Mouse (Mus musculus) liver, postnatal 0 days (tissue): ENCODE results near the gene H3f3b. TPM values are rescaled to one million over a fixed set of nuclear protein-coding genes. Genes with fewer than 3 reads are reported as not detected.

Experiments used
- ATAC-seq: fragments of 200-750 bp; cut with Nextera tagmentation; 2 replicates; pipeline ENCODE4 v1.8.0; 2017; ENCODE audit warnings: mild to moderate bottlenecking, moderate library complexity
- DNase-seq: peaks from one replicate; pipeline ENCODE4 v3.0.0-alpha.2; 2016
- H3K27ac ChIP-seq: fragments of 300-500 bp; sonication (generic); 2 replicates; pipeline ENCODE4 v1.5.1; 2014; ENCODE audit warnings: antibody characterized with exemption, moderate library complexity, mild to moderate bottlenecking, low read depth
- H3K27me3 ChIP-seq: fragments of 300-500 bp; sonication (generic); 2 replicates; pipeline ENCODE4 v1.6.1; 2014; ENCODE audit warnings: low read length, control low read depth, mixed read lengths; ENCODE audit not compliant: insufficient read depth
- H3K36me3 ChIP-seq: fragments of 300-500 bp; sonication (generic); replicated peaks from 2 replicates; pipeline ENCODE4 v1.6.1; 2014; ENCODE audit warnings: mild to moderate bottlenecking, control low read depth, low read length, moderate library complexity, mixed read lengths; ENCODE audit not compliant: insufficient read depth
- H3K4me1 ChIP-seq: fragments of 300-500 bp; sonication (generic); 2 replicates; pipeline ENCODE4 v1.6.1; 2014; ENCODE audit warnings: antibody characterized with exemption, mild to moderate bottlenecking, control low read depth; ENCODE audit not compliant: insufficient read depth
- H3K4me2 ChIP-seq: fragments of 300-500 bp; sonication (generic); 2 replicates; pipeline ENCODE4 v1.6.1; 2014; ENCODE audit warnings: low read depth, mild to moderate bottlenecking, low read length, moderate library complexity, mixed read lengths
- H3K4me3 ChIP-seq: fragments of 300-500 bp; sonication (generic); 2 replicates; pipeline ENCODE4 v1.5.1; 2014; ENCODE audit warnings: low read depth, low read length
- H3K9ac ChIP-seq: fragments of 300-500 bp; sonication (generic); replicated peaks from 2 replicates; pipeline ENCODE4 v1.6.1; 2014; ENCODE audit warnings: mild to moderate bottlenecking, moderate library complexity
- H3K9me3 ChIP-seq: fragments of 300-500 bp; sonication (generic); 2 replicates; pipeline ENCODE4 v1.6.1; 2016; ENCODE audit warnings: mild to moderate bottlenecking, control low read depth, low read length, mixed read lengths
- CTCF ChIP-seq: sonication (generic); IDR thresholded peaks from 2 replicates; pipeline ENCODE4 v1.5.1; 2016; ENCODE audit warnings: antibody characterized with exemption, low read depth
- EP300 ChIP-seq: IDR thresholded peaks from 2 replicates; pipeline ENCODE4 v1.6.1; 2016; ENCODE audit warnings: antibody characterized with exemption, low read depth, mild to moderate bottlenecking
- WGBS: fragments of 180-500 bp; shearing (Covaris S2); extraction: QIAGEN DNeasy Blood & Tissue Kit; methylation state at CpG from one replicate; pipeline ENCODE4 v1.1.7; 2014; ENCODE audit not compliant: insufficient replicate concordance; 5-methylcytosine and 5-hydroxymethylcytosine counted together
- polyA plus RNA-seq: library from polyadenylated mRNA; unstranded; fragments of >200 nt; fragmentation: Nextera tagmentation; extraction: Ambion mirVana; gene quantifications from 2 replicates; pipeline ENCODE4 v1.2.1, GENCODE M21; 2015

H3f3b gene
- polyA plus RNA-seq, 1 experiment from 2014 or later = 656 TPM

DNA sequence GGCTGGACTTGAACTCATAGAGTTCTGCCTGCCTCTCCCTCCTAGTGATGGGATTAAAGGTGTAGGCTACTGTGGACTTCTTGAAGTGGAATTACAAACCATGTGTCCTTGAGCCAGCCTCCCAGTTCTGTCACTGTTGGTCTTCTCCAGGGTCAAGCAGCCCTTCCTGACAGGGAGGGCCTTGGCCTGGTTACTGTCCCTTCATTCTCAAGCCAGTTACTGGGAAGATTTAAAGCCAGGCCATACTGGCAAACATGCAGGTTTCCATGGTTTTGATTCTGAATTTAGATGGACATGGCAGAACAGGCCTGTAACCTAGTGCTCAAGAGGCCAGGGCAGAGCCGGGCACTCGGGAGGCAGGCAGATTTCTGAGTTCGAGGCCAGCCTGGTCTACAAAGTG, 32.5 kb downstream of the H3f3b start:
- Histone ChIP-seq H3K4me1 (0 out of 2 replicates have a peak, but pooled peaks cover 3% of the 10 kb centered on the region), H3K4me2 (no peak overlapping the region), H3K27me3 (0 out of 2 replicates have a peak, but pooled peaks cover 4% of the 10 kb centered on the region), H3K9me3 (no peaks in the 10 kb centered on the region), H3K36me3 (no peaks in the 10 kb centered on the region), H3K27ac (no peak overlapping the region), H3K4me3 (no peak overlapping the region), H3K9ac (no peak overlapping the region)
- DNase-seq = no peak
- no peak for ATAC-seq
- no peak for TF ChIP-seq EP300
- no peak for TF ChIP-seq CTCF
- 83% methylated on average over 3 of the region's 3 CpGs for WGBS

DNA sequence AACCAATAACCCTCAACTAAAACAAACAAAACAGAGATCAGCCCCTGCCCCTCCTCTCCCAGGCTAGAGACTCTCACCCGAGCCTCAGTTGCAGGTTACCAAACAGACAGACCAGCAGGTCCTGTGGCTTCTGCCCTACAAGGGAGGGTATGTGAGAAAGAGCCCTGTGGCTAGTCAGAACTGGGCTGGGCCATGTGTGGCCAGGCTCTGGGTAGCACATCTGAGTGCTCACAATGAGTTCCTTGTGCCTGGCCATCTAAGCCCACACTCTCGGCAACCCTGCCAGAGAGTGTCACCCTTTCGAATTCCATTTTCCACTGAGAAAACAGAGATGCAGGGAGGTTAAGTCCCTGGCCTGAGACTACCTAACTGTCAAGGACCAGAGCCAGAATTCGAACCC, 35.7 kb downstream of the H3f3b start:
- no peaks in the 10 kb centered on the region for H3K4me1 ChIP-seq
- no peak overlapping the region for H3K27ac ChIP-seq
- TF ChIP-seq CTCF (no peak), EP300 (no peak)
- WGBS = 59% methylated on average over 4 of the region's 4 CpGs
- no peaks in the 10 kb centered on the region for H3K36me3 ChIP-seq
- H3K4me2 ChIP-seq = no peak overlapping the region
- H3K9ac ChIP-seq = no peak overlapping the region
- DNase-seq = no peak
- no peaks in the 10 kb centered on the region for H3K27me3 ChIP-seq
- no peak overlapping the region for H3K4me3 ChIP-seq
- no peaks in the 10 kb centered on the region for H3K9me3 ChIP-seq
- ATAC-seq = no peak

DNA sequence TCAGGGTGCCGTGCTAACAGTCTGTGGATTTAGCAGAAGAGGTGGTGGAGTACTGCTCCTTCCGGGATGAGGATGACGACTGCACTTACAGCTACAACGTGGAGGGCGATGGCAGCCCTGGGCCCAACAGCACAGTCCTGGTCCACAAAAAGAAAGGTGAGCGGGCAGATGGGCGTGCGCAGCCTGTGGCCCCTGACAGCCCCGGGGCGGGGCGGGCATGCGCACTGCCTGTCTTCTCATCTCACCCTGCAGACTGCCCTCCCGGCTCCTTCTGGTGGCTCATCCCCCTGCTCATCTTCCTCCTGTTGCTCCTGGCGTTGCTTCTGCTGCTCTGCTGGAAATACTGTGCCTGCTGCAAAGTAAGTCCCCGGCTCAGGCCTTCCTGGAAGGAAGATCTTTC, 38.1 kb downstream of the H3f3b start:
- Histone ChIP-seq H3K36me3 (no peaks in the 10 kb centered on the region), H3K27me3 (no peaks in the 10 kb centered on the region), H3K9me3 (no peaks in the 10 kb centered on the region), H3K27ac (no peak overlapping the region), H3K4me3 (no peak overlapping the region), H3K4me1 (no peaks in the 10 kb centered on the region), H3K4me2 (peak overlapping the region; percentile 42; the same call in 1 of the 2 replicates), H3K9ac (no peak overlapping the region)
- no peak for TF ChIP-seq EP300
- DNase-seq (no peak), ATAC-seq (no peak)
- 44% methylated on average over 15 of the region's 15 CpGs for WGBS

DNA sequence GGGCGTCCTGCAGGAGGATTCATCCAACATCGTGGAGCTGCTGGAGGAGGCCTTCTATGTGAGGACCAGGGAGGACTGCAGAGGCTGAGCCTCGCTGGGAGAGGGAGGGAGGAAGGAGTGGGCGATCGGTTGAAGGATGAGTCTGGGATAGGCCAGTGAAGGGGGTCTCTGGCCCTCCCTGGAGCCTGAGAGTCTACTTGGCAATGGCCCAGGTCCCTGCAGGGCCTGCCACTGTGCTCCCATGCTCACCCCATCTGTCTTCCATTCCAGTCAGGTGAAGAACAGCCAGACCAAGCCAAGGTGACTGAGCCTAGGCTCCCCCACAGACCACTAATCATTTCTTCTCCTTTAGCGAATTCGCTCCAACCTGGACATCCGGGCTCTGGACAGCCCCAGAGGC, 44.5 kb downstream of the H3f3b start:
- no peak for DNase-seq
- no peak for TF ChIP-seq EP300
- no peak for TF ChIP-seq CTCF
- Histone ChIP-seq H3K36me3 (no peaks in the 10 kb centered on the region), H3K4me2 (no peak overlapping the region), H3K9me3 (no peaks in the 10 kb centered on the region), H3K27ac (no peak overlapping the region), H3K4me1 (no peaks in the 10 kb centered on the region), H3K4me3 (no peak overlapping the region), H3K9ac (no peak overlapping the region), H3K27me3 (no peaks in the 10 kb centered on the region)
- no peak for ATAC-seq
- WGBS = 77% methylated on average over 8 of the region's 8 CpGs

DNA sequence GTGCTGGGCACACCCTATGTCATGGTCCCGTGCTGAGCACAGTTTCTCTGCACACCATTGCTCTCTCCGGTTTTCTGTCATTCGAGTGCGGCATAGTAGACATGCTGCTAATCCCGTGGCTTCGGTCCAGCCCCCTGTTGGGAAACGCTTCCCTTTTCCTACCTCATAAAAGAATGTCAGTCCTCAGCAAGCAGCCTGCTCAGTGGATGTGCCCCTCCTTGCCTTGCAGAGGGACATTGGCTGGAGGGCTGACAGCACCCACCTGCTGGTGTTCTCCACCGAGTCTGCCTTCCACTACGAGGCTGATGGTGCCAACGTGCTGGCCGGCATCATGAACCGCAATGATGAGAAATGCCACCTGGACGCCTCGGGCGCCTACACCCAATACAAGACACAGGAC, 45.3 kb downstream of the H3f3b start:
- Histone ChIP-seq H3K4me3 (no peak overlapping the region), H3K27me3 (no peaks in the 10 kb centered on the region), H3K36me3 (no peaks in the 10 kb centered on the region), H3K4me1 (no peaks in the 10 kb centered on the region), H3K9me3 (no peaks in the 10 kb centered on the region), H3K27ac (no peak overlapping the region), H3K4me2 (no peak overlapping the region), H3K9ac (no peak overlapping the region)
- no peak for ATAC-seq
- no peak for TF ChIP-seq EP300
- no peak for TF ChIP-seq CTCF
- DNase-seq = no peak
- WGBS = 87% methylated on average over 15 of the region's 15 CpGs

DNA sequence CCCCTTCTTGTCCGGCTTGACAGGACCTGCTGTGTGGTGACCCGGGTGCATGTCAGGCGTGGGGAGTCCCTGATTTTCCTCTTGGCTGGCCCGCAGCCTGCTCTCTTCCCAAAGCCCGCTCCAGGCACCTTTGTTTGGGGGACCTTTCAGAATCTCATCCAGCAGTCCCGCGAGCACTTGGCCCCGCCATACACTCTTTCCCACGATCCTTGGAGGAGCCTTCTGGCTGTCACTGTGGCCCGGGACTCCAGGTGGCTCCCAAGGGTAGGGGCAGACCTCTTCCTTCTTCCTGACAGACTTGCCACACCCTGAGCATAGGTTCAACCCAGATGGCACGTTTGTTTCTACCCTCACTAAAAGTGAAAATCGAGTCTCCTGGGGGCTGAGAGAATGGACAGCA, 52.2 kb downstream of the H3f3b start:
- H3K27me3 ChIP-seq = peaks cover 31% of the 10 kb centered on the region
- TF ChIP-seq CTCF (no peak), EP300 (no peak)

DNA sequence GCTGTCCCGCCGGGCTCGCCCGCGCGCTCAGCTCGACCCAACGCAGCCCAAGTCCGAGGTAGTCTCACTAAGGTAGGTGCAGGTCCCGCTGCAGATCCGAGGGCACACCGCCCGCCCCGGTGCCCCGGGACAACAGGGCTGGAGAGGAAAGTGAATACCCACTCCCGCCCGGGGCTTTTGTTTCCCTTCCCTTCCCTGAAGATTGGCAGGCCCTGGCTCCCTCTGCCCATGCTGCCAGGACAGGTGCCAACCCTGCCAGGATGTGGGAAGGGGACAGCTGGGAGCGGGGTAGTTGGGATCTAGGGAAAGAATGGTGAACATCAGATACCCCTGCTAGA, 52.7 kb downstream of the H3f3b start:
- peaks cover 11% of the 10 kb centered on the region for H3K4me1 ChIP-seq
- H3K27ac ChIP-seq = no peak overlapping the region
- DNase-seq (no peak), ATAC-seq (no peak)
- peak overlapping the region; percentile 51 for H3K4me3 ChIP-seq
- H3K4me2 ChIP-seq = peak overlapping the region; percentile 79
- TF ChIP-seq EP300 = no peak
- TF ChIP-seq CTCF = no peak
- H3K9me3 ChIP-seq = no peaks in the 10 kb centered on the region
- peaks cover 31% of the 10 kb centered on the region for H3K27me3 ChIP-seq
- 7% methylated on average over 18 of the region's 18 CpGs for WGBS
- H3K36me3 ChIP-seq = no peaks in the 10 kb centered on the region
- H3K9ac ChIP-seq = no peak overlapping the region

More for the DNA sequence above, 52.2 kb downstream of the H3f3b start:
- DNase-seq (peak; percentile 12), ATAC-seq (no peak)
- no peak overlapping the region for H3K9ac ChIP-seq
- WGBS = 41% methylated on average over 12 of the region's 12 CpGs
- H3K36me3 ChIP-seq = no peaks in the 10 kb centered on the region
- H3K27ac ChIP-seq = no peak overlapping the region
- no peaks in the 10 kb centered on the region for H3K9me3 ChIP-seq
- no peak overlapping the region for H3K4me2 ChIP-seq
- H3K4me3 ChIP-seq = no peak overlapping the region
- H3K4me1 ChIP-seq = peaks cover 9% of the 10 kb centered on the region
